Mouse (Mus musculus): ENCODE results near the gene Fam229a.
"Not testable (repeated sequence)": the region's sequence is repeated elsewhere in the genome, so short reads cannot be mapped to it uniquely, and the experiment has no call there.

Fam229a gene

GRCm38 (mm10) chr4:129490972-129491880 is at the start of gene Fam229a, which contains the start of gene Tssk3:
TSS of gene Fam229a (plus strand) at chr4:129491190.
TSS of gene Tssk3 (minus strand) at chr4:129491022.
- no peak for DNase-seq (ENCODE audit: low spot score)

GRCm38 (mm10) chr4:129447360-129447759 is 43.6 kb upstream of the Fam229a start:
- DNase-seq (ENCODE audit: low spot score) = no peak

GRCm38 (mm10) chr4:129447778-129448563 is 43.0 kb upstream of the Fam229a start:
- DNase-seq (ENCODE audit: low spot score) = no peak

GRCm38 (mm10) chr4:129448713-129449112 is 42.3 kb upstream of the Fam229a start:
- no peak for DNase-seq (ENCODE audit: low spot score)

GRCm38 (mm10) chr4:129450851-129451250 is 40.1 kb upstream of the Fam229a start:
- no peak for DNase-seq (ENCODE audit: low spot score)

GRCm38 (mm10) chr4:129451471-129452169 is 39.4 kb upstream of the Fam229a start:
- no peak for DNase-seq (ENCODE audit: low spot score)

GRCm38 (mm10) chr4:129455265-129455664 is 35.7 kb upstream of the Fam229a start:
- peak; percentile 75 for DNase-seq (ENCODE audit: low spot score)

- no peak for DNase-seq (ENCODE audit: low spot score)
Observed at GRCm38 (mm10) chr4:129456126-129456525, 34.9 kb upstream of the Fam229a start.

- not testable (repeated sequence) for DNase-seq (ENCODE audit: low spot score)
Observed at GRCm38 (mm10) chr4:129457311-129457710, 33.7 kb upstream of the Fam229a start.

- DNase-seq (ENCODE audit: low spot score) = no peak
Observed at GRCm38 (mm10) chr4:129459726-129460125, 31.3 kb upstream of the Fam229a start.

- no peak for DNase-seq (ENCODE audit: low spot score)
Observed at GRCm38 (mm10) chr4:129460827-129461182, 30.2 kb upstream of the Fam229a start.

GRCm38 (mm10) chr4:129461183-129461960 is 29.6 kb upstream of the Fam229a start, which contains the start of gene Bsdc1:
TSS of gene Bsdc1 (plus strand) at chr4:129461581.
- peak; percentile 100 for DNase-seq (ENCODE audit: low spot score)

- DNase-seq (ENCODE audit: low spot score) = no peak
Observed at GRCm38 (mm10) chr4:129462118-129462517, 28.9 kb upstream of the Fam229a start.

- no peak for DNase-seq (ENCODE audit: low spot score)
Observed at GRCm38 (mm10) chr4:129463097-129464059, 27.6 kb upstream of the Fam229a start.

- DNase-seq (ENCODE audit: low spot score) = no peak
Observed at GRCm38 (mm10) chr4:129464286-129464815, 26.6 kb upstream of the Fam229a start.

GRCm38 (mm10) chr4:129476047-129476446 is 14.9 kb upstream of the Fam229a start:
- no peak for DNase-seq (ENCODE audit: low spot score)

GRCm38 (mm10) chr4:129479863-129480262 is 11.1 kb upstream of the Fam229a start:
- DNase-seq (ENCODE audit: low spot score) = no peak

- DNase-seq (ENCODE audit: low spot score) = no peak
Observed at GRCm38 (mm10) chr4:129481090-129481489, 9.9 kb upstream of the Fam229a start.

GRCm38 (mm10) chr4:129494681-129495080 is 3.7 kb downstream of the Fam229a start:
- DNase-seq (ENCODE audit: low spot score) = no peak

Data from layer of hippocampus, adult 9-10 months (tissue).